Mouse (Mus musculus): ENCODE data around the gene Morn2. TPM values are rescaled to one million over a fixed set of nuclear protein-coding genes. Genes with fewer than 3 reads are reported as not detected.

Gene Morn2
- polyA plus RNA-seq, 1 experiment from 2014 or later = 32.8 TPM

DNA sequence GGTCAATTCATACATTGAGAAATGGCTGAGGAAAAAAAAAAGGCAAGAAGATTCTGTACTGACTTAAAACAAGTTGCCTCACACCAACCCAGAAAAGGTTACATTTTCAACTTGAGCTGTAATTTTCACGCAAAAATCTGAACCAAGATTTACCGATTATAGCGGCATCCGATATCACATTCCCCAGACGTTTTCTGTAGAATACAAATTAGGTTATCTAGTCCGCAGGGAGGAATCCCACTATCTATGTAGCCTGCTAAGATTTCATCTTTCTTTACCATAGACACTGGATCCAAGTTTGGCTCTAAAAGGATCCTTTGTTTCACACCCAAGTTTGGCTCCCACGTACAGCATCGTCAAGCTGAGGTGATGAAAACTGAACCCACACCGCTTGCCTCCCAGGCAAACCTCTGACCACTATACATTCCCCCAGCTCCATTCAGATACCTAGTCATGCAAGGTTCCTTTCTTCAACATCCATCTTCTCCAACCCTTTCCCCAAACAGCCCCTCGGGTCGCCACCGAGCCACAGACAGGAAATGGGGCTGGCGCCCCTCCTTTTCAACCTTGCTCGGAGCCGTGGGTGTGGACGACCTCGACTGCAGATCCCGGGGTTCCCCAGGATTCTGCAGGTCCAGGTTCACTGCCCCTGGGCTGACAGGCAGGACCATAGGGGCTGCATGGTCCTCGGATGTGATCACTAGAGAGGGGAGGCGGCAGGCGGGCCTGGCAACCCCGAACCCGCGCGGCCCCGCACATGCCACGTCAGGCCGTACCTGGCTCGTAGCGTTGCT lies 526 bp upstream of the Morn2 start:
- peak overlapping the region; percentile 76 for H3K4me3 ChIP-seq
- H3K36me3 ChIP-seq = no peaks in the 10 kb centered on the region
- H3K27me3 ChIP-seq (ENCODE audit: low read depth, poor library complexity, severe bottlenecking) = no peaks in the 10 kb centered on the region
- H3K9me3 ChIP-seq (replicated peaks) = no peaks in the 10 kb centered on the region
- DNase-seq (ENCODE audit: low spot score) = no peak
- H3K4me1 ChIP-seq = peaks cover 15% of the 10 kb centered on the region
- 1% methylated on average over 30 of the region's 30 CpGs for WGBS
- peak overlapping the region; percentile 91 for H3K27ac ChIP-seq (replicated peaks)

GRCm38 (mm10) chr17:80291148-80291547 lies 1.1 kb downstream of the Morn2 start:
- Histone ChIP-seq H3K27me3 (ENCODE audit: low read depth, poor library complexity, severe bottlenecking) (no peaks in the 10 kb centered on the region), H3K4me3 (no peak overlapping the region), H3K9me3 (replicated peaks) (no peaks in the 10 kb centered on the region), H3K36me3 (no peaks in the 10 kb centered on the region), H3K27ac (replicated peaks) (no peak overlapping the region), H3K4me1 (peaks cover 15% of the 10 kb centered on the region)
- WGBS = 20% methylated on average over 2 of the region's 2 CpGs
- DNase-seq (ENCODE audit: low spot score) = no peak

- 91% methylated on average over 5 of the region's 5 CpGs for WGBS
- H3K4me1 ChIP-seq = no peaks in the 10 kb centered on the region
Measured at GRCm38 (mm10) chr17:80295258-80295657, 5.3 kb downstream of the Morn2 start.

DNA sequence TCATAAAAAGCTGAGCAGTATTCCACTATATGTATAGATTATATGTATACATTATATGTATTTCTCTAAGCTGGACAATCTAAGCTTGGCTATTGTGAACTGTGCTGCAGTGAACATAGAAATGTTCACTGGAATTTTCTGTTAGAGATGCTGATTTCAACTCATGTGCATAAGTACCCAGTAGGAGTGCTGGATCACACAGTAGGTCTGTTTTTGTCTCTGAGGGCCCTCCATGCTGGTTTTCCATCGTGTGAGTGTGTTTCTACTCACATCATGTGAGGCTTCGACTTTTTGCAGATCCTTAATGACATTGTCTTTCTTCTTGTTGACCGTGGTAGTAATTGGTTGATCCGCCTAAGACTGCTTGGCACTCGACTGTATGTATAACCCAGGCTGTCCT lies 8.8 kb downstream of the Morn2 start:
- 91% methylated on average over 5 of the region's 5 CpGs for WGBS
- no peak for DNase-seq (ENCODE audit: low spot score)
- H3K9me3 ChIP-seq (replicated peaks) = no peaks in the 10 kb centered on the region
- H3K27me3 ChIP-seq (ENCODE audit: low read depth, poor library complexity, severe bottlenecking) = no peaks in the 10 kb centered on the region
- H3K4me3 ChIP-seq = no peak overlapping the region
- H3K27ac ChIP-seq (replicated peaks) = no peak overlapping the region
- H3K4me1 ChIP-seq = no peaks in the 10 kb centered on the region
- no peaks in the 10 kb centered on the region for H3K36me3 ChIP-seq

More at GRCm38 (mm10) chr17:80295258-80295657, 5.3 kb downstream of the Morn2 start:
- Histone ChIP-seq H3K27me3 (ENCODE audit: low read depth, poor library complexity, severe bottlenecking) (no peaks in the 10 kb centered on the region), H3K27ac (replicated peaks) (no peak overlapping the region), H3K36me3 (no peaks in the 10 kb centered on the region), H3K4me3 (no peak overlapping the region), H3K9me3 (replicated peaks) (no peaks in the 10 kb centered on the region)
- DNase-seq (ENCODE audit: low spot score) = no peak

DNA sequence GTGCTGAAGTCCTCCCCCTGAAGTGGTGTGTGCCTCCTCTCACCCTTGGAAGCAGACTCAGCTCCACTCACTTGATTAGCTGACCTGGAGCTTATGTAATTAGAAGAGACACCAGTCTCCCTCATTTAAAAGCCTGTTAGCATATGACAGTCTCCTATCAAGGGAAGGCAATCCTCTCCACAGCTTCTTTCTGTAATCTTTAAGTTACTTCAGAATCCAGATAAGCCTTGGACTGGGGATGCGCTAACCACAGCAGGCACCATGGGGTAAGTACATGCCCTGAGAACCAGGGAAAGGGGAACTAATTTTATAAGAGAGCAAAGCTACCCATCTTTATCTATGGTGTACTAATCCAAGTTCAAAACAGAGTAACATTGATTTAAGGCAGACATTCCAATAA lies 17.2 kb downstream of the Morn2 start, which contains the start of gene Arhgef33:
Gene Arhgef33 (plus strand): TSS at position 157 of the 400 bp plus-strand sequence.
- Histone ChIP-seq H3K27me3 (ENCODE audit: low read depth, poor library complexity, severe bottlenecking) (no peaks in the 10 kb centered on the region), H3K27ac (replicated peaks) (no peak within 1 kb of the TSS), H3K4me1 (peaks cover 7% of the 10 kb centered on the region; the same call in 1 of the 2 replicates), H3K4me3 (no peak within 1 kb of the TSS), H3K36me3 (no peaks in the 10 kb centered on the region), H3K9me3 (replicated peaks) (no peaks in the 10 kb centered on the region)
- no peak for DNase-seq (ENCODE audit: low spot score)
- WGBS = 92% methylated on average over 1 of the region's 1 CpGs

- Histone ChIP-seq H3K9me3 (replicated peaks) (no peaks in the 10 kb centered on the region), H3K36me3 (no peaks in the 10 kb centered on the region), H3K4me1 (peaks cover 7% of the 10 kb centered on the region; the same call in 1 of the 2 replicates), H3K27ac (replicated peaks) (0 out of 2 replicates have a peak overlapping the region, but pooled peaks have one; percentile 6), H3K27me3 (ENCODE audit: low read depth, poor library complexity, severe bottlenecking) (no peaks in the 10 kb centered on the region), H3K4me3 (no peak overlapping the region)
- no peak for DNase-seq (ENCODE audit: low spot score)
- 78% methylated on average over 9 of the region's 9 CpGs for WGBS
Measured at GRCm38 (mm10) chr17:80311761-80312160, 21.8 kb downstream of the Morn2 start.

DNA sequence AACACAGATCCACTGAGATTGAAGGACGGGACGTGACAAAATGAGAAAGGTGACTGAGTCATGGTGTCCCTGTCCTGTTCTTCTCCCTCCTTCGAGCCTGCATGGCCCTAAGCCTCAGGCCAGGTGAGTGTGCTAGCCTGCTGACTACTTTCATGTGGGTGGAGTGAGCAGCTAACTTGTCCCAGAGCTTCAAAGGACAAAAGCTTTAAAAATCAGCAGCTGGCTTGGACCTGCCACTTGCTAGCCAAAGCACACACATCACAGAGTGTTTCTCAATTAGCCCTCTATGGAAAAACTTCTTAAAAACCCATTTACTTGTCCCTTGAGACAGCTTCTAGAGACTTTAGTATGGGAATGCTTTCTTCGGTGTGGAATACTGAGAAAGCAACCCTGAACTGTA lies 22.4 kb downstream of the Morn2 start:
- Histone ChIP-seq H3K36me3 (no peaks in the 10 kb centered on the region), H3K4me3 (no peak overlapping the region), H3K27me3 (ENCODE audit: low read depth, poor library complexity, severe bottlenecking) (no peaks in the 10 kb centered on the region), H3K9me3 (replicated peaks) (no peaks in the 10 kb centered on the region), H3K4me1 (peaks cover 7% of the 10 kb centered on the region; the same call in 1 of the 2 replicates), H3K27ac (replicated peaks) (no peak overlapping the region)
- WGBS = 82% methylated on average over 4 of the region's 4 CpGs
- no peak for DNase-seq (ENCODE audit: low spot score)

DNA sequence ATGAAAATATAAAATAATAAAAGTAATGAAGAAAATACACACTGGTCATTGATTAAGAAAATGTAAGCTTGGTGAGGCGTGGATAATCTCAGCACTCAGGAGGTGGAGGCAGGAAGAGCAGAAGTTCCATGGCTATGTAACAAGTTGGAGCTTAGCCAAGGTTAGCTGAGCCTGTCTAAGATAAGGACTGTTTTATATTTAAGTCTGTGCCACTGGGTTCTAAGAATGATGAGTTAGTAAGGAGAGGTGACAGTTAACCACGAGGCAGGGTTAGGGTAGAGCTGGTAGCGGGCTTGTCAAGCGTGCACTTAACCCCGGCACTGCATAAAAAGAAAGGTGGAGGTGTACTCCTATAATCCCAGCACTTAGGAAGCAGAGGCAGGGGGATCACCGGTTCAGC lies 32.2 kb downstream of the Morn2 start:
- Histone ChIP-seq H3K27ac (replicated peaks) (no peak overlapping the region), H3K4me3 (no peak overlapping the region), H3K4me1 (no peaks in the 10 kb centered on the region), H3K36me3 (no peaks in the 10 kb centered on the region), H3K27me3 (ENCODE audit: low read depth, poor library complexity, severe bottlenecking) (no peaks in the 10 kb centered on the region), H3K9me3 (replicated peaks) (no peaks in the 10 kb centered on the region)
- no peak for DNase-seq (ENCODE audit: low spot score)
- 88% methylated on average over 6 of the region's 6 CpGs for WGBS

DNA sequence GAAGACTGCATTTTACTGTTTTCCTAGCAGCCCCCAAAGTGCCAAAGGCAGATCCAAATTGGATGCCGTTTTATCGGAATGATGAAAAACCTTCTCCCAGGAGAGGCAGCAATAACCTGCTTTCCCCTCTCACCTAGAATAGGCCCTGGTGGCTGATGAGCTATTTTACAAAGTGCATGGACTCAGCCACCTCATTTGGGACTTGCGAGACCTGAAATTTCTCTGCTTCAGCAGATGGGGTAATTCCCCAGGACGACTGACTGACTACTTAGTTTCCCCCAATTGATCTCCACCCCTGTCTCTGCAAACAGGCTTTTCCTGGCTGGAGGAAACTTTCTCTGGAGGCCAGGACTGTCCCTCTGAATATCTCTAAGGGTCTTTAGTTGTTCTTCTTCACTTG lies 33.0 kb downstream of the Morn2 start:
- H3K4me3 ChIP-seq = no peak overlapping the region
- no peaks in the 10 kb centered on the region for H3K36me3 ChIP-seq
- WGBS = 85% methylated on average over 4 of the region's 4 CpGs
- no peaks in the 10 kb centered on the region for H3K4me1 ChIP-seq
- no peaks in the 10 kb centered on the region for H3K27me3 ChIP-seq (ENCODE audit: low read depth, poor library complexity, severe bottlenecking)
- no peak overlapping the region for H3K27ac ChIP-seq (replicated peaks)
- no peaks in the 10 kb centered on the region for H3K9me3 ChIP-seq (replicated peaks)
- no peak for DNase-seq (ENCODE audit: low spot score)

GRCm38 (mm10) chr17:80323658-80324057 lies 33.7 kb downstream of the Morn2 start:
- Histone ChIP-seq H3K4me1 (no peaks in the 10 kb centered on the region), H3K27ac (replicated peaks) (no peak overlapping the region), H3K36me3 (no peaks in the 10 kb centered on the region), H3K9me3 (replicated peaks) (no peaks in the 10 kb centered on the region), H3K4me3 (no peak overlapping the region), H3K27me3 (ENCODE audit: low read depth, poor library complexity, severe bottlenecking) (no peaks in the 10 kb centered on the region)
- no peak for DNase-seq (ENCODE audit: low spot score)
- 84% methylated on average over 8 of the region's 8 CpGs for WGBS

DNA sequence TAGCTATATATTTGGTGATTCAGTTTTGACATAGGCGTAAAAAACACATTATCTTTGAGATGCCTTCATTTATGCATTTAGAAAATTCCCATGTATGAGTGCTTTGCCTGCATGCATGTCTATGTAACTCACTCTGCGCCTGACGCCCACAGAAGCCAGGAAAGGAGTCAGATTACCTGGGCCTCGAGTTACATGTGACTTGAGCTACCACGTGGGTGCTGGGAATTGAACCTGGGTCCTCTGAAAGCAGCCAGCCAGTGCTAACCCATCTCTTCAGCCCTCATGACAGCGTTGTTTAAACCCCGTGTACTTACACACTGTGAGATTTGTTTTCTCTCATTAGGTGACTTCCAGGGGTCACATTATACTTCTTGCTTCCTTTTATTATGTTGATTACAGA lies 34.5 kb downstream of the Morn2 start:
- Histone ChIP-seq H3K36me3 (no peaks in the 10 kb centered on the region), H3K4me1 (no peaks in the 10 kb centered on the region), H3K9me3 (replicated peaks) (no peaks in the 10 kb centered on the region), H3K27ac (replicated peaks) (no peak overlapping the region), H3K27me3 (ENCODE audit: low read depth, poor library complexity, severe bottlenecking) (no peaks in the 10 kb centered on the region), H3K4me3 (no peak overlapping the region)
- no peak for DNase-seq (ENCODE audit: low spot score)
- WGBS = 86% methylated on average over 7 of the region's 7 CpGs

DNA sequence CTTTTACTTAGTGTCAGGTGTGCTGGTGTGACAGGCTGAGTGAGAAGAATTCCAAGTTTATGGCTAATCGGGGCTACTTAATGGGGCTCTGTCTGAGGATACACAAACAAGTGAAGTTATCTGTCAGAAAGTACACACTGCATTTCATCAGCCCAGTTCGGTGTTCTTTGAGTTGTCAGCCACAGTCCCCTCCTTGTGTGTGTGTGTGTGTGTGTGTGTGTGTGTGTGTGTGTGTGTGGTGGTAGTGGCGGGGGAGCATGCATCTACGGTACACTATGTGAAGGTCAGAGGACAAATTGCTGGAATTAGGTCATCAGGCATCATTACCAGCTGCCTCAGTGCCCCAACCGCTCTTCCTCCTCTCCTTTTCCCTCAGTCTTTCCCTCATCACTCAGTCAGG lies 35.5 kb downstream of the Morn2 start:
- DNase-seq (ENCODE audit: low spot score) = no peak
- no peak overlapping the region for H3K27ac ChIP-seq (replicated peaks)
- no peaks in the 10 kb centered on the region for H3K9me3 ChIP-seq (replicated peaks)
- H3K4me3 ChIP-seq = no peak overlapping the region
- 85% methylated on average over 4 of the region's 5 CpGs for WGBS
- H3K27me3 ChIP-seq (ENCODE audit: low read depth, poor library complexity, severe bottlenecking) = no peaks in the 10 kb centered on the region
- H3K4me1 ChIP-seq = no peaks in the 10 kb centered on the region
- H3K36me3 ChIP-seq = no peaks in the 10 kb centered on the region

GRCm38 (mm10) chr17:80326431-80326830 lies 36.4 kb downstream of the Morn2 start:
- no peaks in the 10 kb centered on the region for H3K9me3 ChIP-seq (replicated peaks)
- WGBS = 79% methylated on average over 3 of the region's 3 CpGs
- H3K36me3 ChIP-seq = no peaks in the 10 kb centered on the region
- no peak overlapping the region for H3K27ac ChIP-seq (replicated peaks)
- no peaks in the 10 kb centered on the region for H3K27me3 ChIP-seq (ENCODE audit: low read depth, poor library complexity, severe bottlenecking)
- H3K4me1 ChIP-seq = no peaks in the 10 kb centered on the region
- H3K4me3 ChIP-seq = no peak overlapping the region
- DNase-seq (ENCODE audit: low spot score) = no peak
